In the genomic region with DNA sequence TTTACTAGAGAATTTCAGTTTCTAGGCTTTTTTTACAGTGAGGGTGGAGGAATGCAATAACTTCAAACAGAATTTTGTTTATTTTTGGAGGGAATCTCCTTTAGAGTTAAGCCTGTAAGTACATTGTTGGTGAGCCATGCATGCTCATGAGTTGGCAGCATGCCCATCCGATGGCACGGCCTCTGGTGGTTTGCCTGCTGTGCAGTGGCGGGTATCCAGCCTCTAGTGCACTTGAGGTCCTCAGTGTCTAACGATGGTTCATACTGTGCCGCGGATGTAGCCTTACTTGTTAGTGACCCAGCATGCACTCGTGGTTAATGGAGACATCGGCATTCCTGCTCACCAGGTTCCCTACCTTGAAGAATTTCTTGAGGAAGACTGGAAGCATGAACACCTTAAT, we compare ENCODE assay signal across 8 mouse cellular contexts. TPM values are rescaled to one million over a fixed set of nuclear protein-coding genes. Genes with fewer than 3 reads are reported as not detected.
DNase-seq lines count a peak whose midpoint lies in the region; ATAC-seq and TF ChIP-seq lines count a peak whose summit lies in the region.

No protein-coding gene starts in this region.

- peaks cover 39% of the 10 kb centered on the region for H3K36me3 ChIP-seq in hindbrain, embryonic 15.5 days
- peaks cover 50% of the 10 kb centered on the region for H3K36me3 ChIP-seq in hindbrain, embryonic 12.5 days
- peaks cover 30% of the 10 kb centered on the region for H3K36me3 ChIP-seq in kidney, postnatal 0 days (ENCODE audit: insufficient read depth, low read length)

- no peaks in the 10 kb centered on the region for H3K27me3 ChIP-seq in hindbrain, embryonic 15.5 days
- H3K27me3 ChIP-seq in hindbrain, embryonic 12.5 days: no peaks in the 10 kb centered on the region
- no peaks in the 10 kb centered on the region for H3K27me3 ChIP-seq in kidney, postnatal 0 days (ENCODE audit: insufficient read depth, low read length)

- H3K9ac ChIP-seq in hindbrain, embryonic 15.5 days: no peak overlapping the region
- no peak overlapping the region for H3K9ac ChIP-seq in hindbrain, embryonic 12.5 days
- no peak overlapping the region for H3K9ac ChIP-seq in kidney, postnatal 0 days (ENCODE audit: low read depth, low read length)

- ATAC-seq in hindbrain, embryonic 15.5 days (ENCODE audit: low FRiP score, low read depth): peak; percentile 48; the same call in 1 of the 2 replicates
- ATAC-seq in hindbrain, embryonic 12.5 days (ENCODE audit: low FRiP score): no peak
- ATAC-seq in kidney, postnatal 0 days (replicated peaks; ENCODE audit: low FRiP score, low read depth): 0 out of 2 replicates have a peak, but pooled peaks have one; percentile 36
- ATAC-seq in granulocyte monocyte progenitor cell, adult 5-6 weeks (replicated peaks; ENCODE audit: poor library complexity, severe bottlenecking): no peak

- H3K4me2 ChIP-seq in hindbrain, embryonic 15.5 days: no peak overlapping the region
- no peak overlapping the region for H3K4me2 ChIP-seq in hindbrain, embryonic 12.5 days (replicated peaks)
- no peak overlapping the region for H3K4me2 ChIP-seq in kidney, postnatal 0 days (ENCODE audit: low read length)

- 0 out of 2 replicates have a peak, but pooled peaks cover 3% of the 10 kb centered on the region for H3K4me1 ChIP-seq in hindbrain, embryonic 15.5 days (replicated peaks)
- H3K4me1 ChIP-seq in hindbrain, embryonic 12.5 days: no peaks in the 10 kb centered on the region
- no peaks in the 10 kb centered on the region for H3K4me1 ChIP-seq in kidney, postnatal 0 days (replicated peaks; ENCODE audit: insufficient read depth, low read length)

- H3K4me3 ChIP-seq in hindbrain, embryonic 15.5 days: no peak overlapping the region
- no peak overlapping the region for H3K4me3 ChIP-seq in hindbrain, embryonic 12.5 days
- no peak overlapping the region for H3K4me3 ChIP-seq in kidney, postnatal 0 days (replicated peaks; ENCODE audit: low read depth, low read length)

- no peak for TF ChIP-seq CTCF in kidney, postnatal 0 days (IDR thresholded peaks at IDR 0.05; ENCODE audit: low read depth)

- WGBS in hindbrain, embryonic 15.5 days: 52% methylated on average over 8 of the region's 8 CpGs
- 84% methylated on average over 8 of the region's 8 CpGs for WGBS in hindbrain, embryonic 12.5 days
- 87% methylated on average over 8 of the region's 8 CpGs for WGBS in kidney, postnatal 0 days

- H3K9me3 ChIP-seq in hindbrain, embryonic 15.5 days: no peaks in the 10 kb centered on the region
- no peaks in the 10 kb centered on the region for H3K9me3 ChIP-seq in hindbrain, embryonic 12.5 days (replicated peaks)
- no peaks in the 10 kb centered on the region for H3K9me3 ChIP-seq in kidney, postnatal 0 days (replicated peaks; ENCODE audit: low read length)

- no peak overlapping the region for H3K27ac ChIP-seq in hindbrain, embryonic 15.5 days (replicated peaks)
- H3K27ac ChIP-seq in hindbrain, embryonic 12.5 days: no peak overlapping the region
- H3K27ac ChIP-seq in kidney, postnatal 0 days: no peak overlapping the region

- peak; percentile 51 for DNase-seq in 416B (ENCODE audit: low read depth)
- peak; percentile 42 to 55 for DNase-seq in cerebellum, adult 18-20 months
- DNase-seq in kidney, postnatal 0 days (ENCODE audit: low spot score): no peak
- peak; percentile 23 for DNase-seq in testis, postnatal 14 days (ENCODE audit: low spot score)
- DNase-seq in gastrocnemius, adult 8-10 months (ENCODE audit: low spot score in 2 of 2): no peak

RNA-seq across cellular contexts. Expression of gene Phtf1, which starts 39.6 kb away (rescaled TPM):
- polyA plus RNA-seq in hindbrain, embryonic 15.5 days (2015; fragmentation: Nextera tagmentation; extraction: Ambion mirVana): 25.8 and 28.7 TPM in 2 replicates
- polyA plus RNA-seq in hindbrain, embryonic 12.5 days (2016; fragmentation: Nextera tagmentation; extraction: Ambion mirVana): 48.9 and 49.9 TPM in 2 replicates
- 21.8 TPM in 2 replicates for polyA plus RNA-seq in kidney, postnatal 0 days (2015; fragmentation: Nextera tagmentation; extraction: Ambion mirVana)
- total RNA-seq in gastrocnemius, adult 8-10 months (2022): 1 to 10 TPM; 3.2 to 3.7 (median 3.4) TPM
- 13.8 and 17.9 TPM in 2 replicates for total RNA-seq in granulocyte monocyte progenitor cell, adult 5-6 weeks (2014; fragmentation: Nextera tagmentation)
- 26.1 and 33.4 TPM in 2 replicates for total RNA-seq in granulocyte monocyte progenitor cell, adult 5-6 weeks (2017)

Comparison
In these comparisons a context has a peak if more than half of its experiments do, and no peak if none do; other contexts are left out.
1. ATAC-seq: peak in hindbrain, embryonic 15.5 days (single experiment) and kidney, postnatal 0 days (single experiment); none in hindbrain, embryonic 12.5 days (single experiment) and granulocyte monocyte progenitor cell, adult 5-6 weeks (single experiment).
2. DNase-seq: peak in 416B (single experiment), cerebellum, adult 18-20 months (2 of 2) and testis, postnatal 14 days (single experiment); none in kidney, postnatal 0 days (single experiment) and gastrocnemius, adult 8-10 months (0 of 2).